Mouse (Mus musculus) stomach, postnatal 0 days (tissue): ENCODE measurements around the gene Olfr556. TPM values are rescaled to one million over a fixed set of nuclear protein-coding genes. Genes with fewer than 3 reads are reported as not detected.

ENCODE experiments used
- ATAC-seq: fragments of 200-750 bp; cut with Nextera tagmentation; 2 replicates; pipeline ENCODE4 v1.8.0; 2017; ENCODE audit not compliant: low FRiP score, low TSS enrichment
- DNase-seq: peaks from one replicate; pipeline ENCODE4 v3.0.0-alpha.2; 2016; ENCODE audit warnings: low spot score
- H3K27ac ChIP-seq: fragments of 300-500 bp; sonication (generic); replicated peaks from 2 replicates; pipeline ENCODE4 v1.5.1; 2014; ENCODE audit warnings: mild to moderate bottlenecking, control low read depth
- H3K27me3 ChIP-seq: fragments of 300-500 bp; sonication (generic); 2 replicates; pipeline ENCODE4 v1.6.1; 2014; ENCODE audit warnings: low read length; ENCODE audit not compliant: control insufficient read depth, insufficient read depth
- H3K36me3 ChIP-seq: fragments of 300-500 bp; sonication (generic); 2 replicates; pipeline ENCODE4 v1.6.1; 2014; ENCODE audit warnings: low read length, mixed read lengths; ENCODE audit not compliant: control insufficient read depth, insufficient read depth
- H3K4me1 ChIP-seq: fragments of 300-500 bp; sonication (generic); replicated peaks from 2 replicates; pipeline ENCODE4 v1.6.1; 2014; ENCODE audit warnings: antibody characterized with exemption; ENCODE audit not compliant: control insufficient read depth, insufficient read depth
- H3K4me2 ChIP-seq: fragments of 300-500 bp; sonication (generic); replicated peaks from 2 replicates; pipeline ENCODE4 v1.6.1; 2014; ENCODE audit warnings: low read depth, mild to moderate bottlenecking, control low read depth, moderate library complexity
- H3K4me3 ChIP-seq: fragments of 300-500 bp; sonication (generic); 2 replicates; pipeline ENCODE4 v1.5.1; 2014; ENCODE audit warnings: low read depth, low read length, control low read depth
- H3K9ac ChIP-seq: fragments of 300-500 bp; sonication (generic); 2 replicates; pipeline ENCODE4 v1.6.1; 2014; ENCODE audit warnings: mild to moderate bottlenecking, low read length, control low read depth, mixed read lengths
- H3K9me3 ChIP-seq: fragments of 300-500 bp; sonication (generic); 2 replicates; pipeline ENCODE4 v1.6.1; 2016; ENCODE audit warnings: low read length; ENCODE audit not compliant: control insufficient read depth
- CTCF ChIP-seq: IDR thresholded peaks from 2 replicates; pipeline ENCODE4 v1.5.1; 2016; ENCODE audit warnings: antibody characterized with exemption, low read depth, mild to moderate bottlenecking, moderate library complexity
- EP300 ChIP-seq: optimal IDR thresholded peaks from 2 replicates; pipeline ENCODE3; 2016; ENCODE audit warnings: antibody characterized with exemption
- WGBS: fragments of 180-500 bp; shearing (Covaris S2); extraction: QIAGEN DNeasy Blood & Tissue Kit; methylation state at CpG from one replicate; pipeline ENCODE4 v1.1.7; 2014; 5-methylcytosine and 5-hydroxymethylcytosine counted together
- polyA plus RNA-seq: library from polyadenylated mRNA; unstranded; fragments of >200 nt; fragmentation: Nextera tagmentation; extraction: Ambion mirVana; gene quantifications from 2 replicates; pipeline ENCODE4 v1.2.1, GENCODE M21; 2015

The Olfr556 gene
- polyA plus RNA-seq, 1 experiment from 2014 or later: not detected

- ATAC-seq (no peak), DNase-seq (no peak)
- Histone ChIP-seq H3K36me3 (no peaks in the 10 kb centered on the region), H3K4me2 (no peak within 1 kb of the TSS), H3K9ac (no peak within 1 kb of the TSS), H3K9me3 (no peaks in the 10 kb centered on the region), H3K27ac (no peak within 1 kb of the TSS), H3K27me3 (no peaks in the 10 kb centered on the region), H3K4me3 (no peak within 1 kb of the TSS), H3K4me1 (no peaks in the 10 kb centered on the region)
- TF ChIP-seq CTCF: no peak
- WGBS: 67% methylated on average over 1 of the region's 1 CpGs
Measured at GRCm38 (mm10) chr7:102658523-102658922, 6.2 kb upstream of the Olfr556 start, which contains the start of gene Olfr555. Gene Olfr555 (plus strand): TSS chr7:102658823.

- H3K9ac ChIP-seq: no peak overlapping the region
- TF ChIP-seq CTCF (peak; percentile 75), EP300 (no peak)
- WGBS: 38% methylated on average over 2 of the region's 2 CpGs
- no peak for DNase-seq
- no peaks in the 10 kb centered on the region for H3K9me3 ChIP-seq
- H3K4me3 ChIP-seq: no peak overlapping the region
- H3K27me3 ChIP-seq: no peaks in the 10 kb centered on the region
- H3K4me2 ChIP-seq: no peak overlapping the region
- no peak overlapping the region for H3K27ac ChIP-seq
- H3K4me1 ChIP-seq: no peaks in the 10 kb centered on the region
- no peaks in the 10 kb centered on the region for H3K36me3 ChIP-seq
- ATAC-seq: no peak
Measured at GRCm38 (mm10) chr7:102665378-102665777, 679 bp downstream of the Olfr556 start.

- WGBS: 83% methylated on average over 2 of the region's 2 CpGs
- TF ChIP-seq CTCF (no peak), EP300 (no peak)
- no peak for DNase-seq
- Histone ChIP-seq H3K9ac (no peak overlapping the region), H3K4me2 (no peak overlapping the region), H3K9me3 (no peaks in the 10 kb centered on the region), H3K27me3 (no peaks in the 10 kb centered on the region), H3K27ac (no peak overlapping the region), H3K4me1 (no peaks in the 10 kb centered on the region), H3K36me3 (no peaks in the 10 kb centered on the region), H3K4me3 (no peak overlapping the region)
- ATAC-seq: no peak
Measured at GRCm38 (mm10) chr7:102676225-102676624, 11.5 kb downstream of the Olfr556 start.

- ATAC-seq (no peak), DNase-seq (no peak)
- TF ChIP-seq CTCF (no peak), EP300 (no peak)
- Histone ChIP-seq H3K27me3 (no peaks in the 10 kb centered on the region), H3K36me3 (no peaks in the 10 kb centered on the region), H3K4me1 (no peaks in the 10 kb centered on the region), H3K9me3 (no peaks in the 10 kb centered on the region), H3K9ac (no peak overlapping the region), H3K27ac (no peak overlapping the region), H3K4me3 (no peak overlapping the region), H3K4me2 (no peak overlapping the region)
- 86% methylated on average over 1 of the region's 1 CpGs for WGBS
Measured at GRCm38 (mm10) chr7:102681916-102682315, 17.2 kb downstream of the Olfr556 start.

GRCm38 (mm10) chr7:102686944-102687501, 22.3 kb downstream of the Olfr556 start, which contains the start of gene Trim68:
Gene Trim68 (minus strand): TSS chr7:102687327.
- DNase-seq: peak; percentile 94
- no peaks in the 10 kb centered on the region for H3K9me3 ChIP-seq
- H3K4me1 ChIP-seq: no peaks in the 10 kb centered on the region
- H3K36me3 ChIP-seq: no peaks in the 10 kb centered on the region
- WGBS: under 1% methylated on average over 40 of the region's 40 CpGs
- H3K27ac ChIP-seq: peak within 1 kb of the TSS; percentile 88
- no peaks in the 10 kb centered on the region for H3K27me3 ChIP-seq
- TF ChIP-seq CTCF (peak; percentile 5; the same call in 1 of the 2 replicates), EP300 (no peak)
- peak within 1 kb of the TSS; percentile 78 for H3K4me2 ChIP-seq
- peak within 1 kb of the TSS; percentile 75 for H3K9ac ChIP-seq
- ATAC-seq: peak; percentile 100
- H3K4me3 ChIP-seq: peak within 1 kb of the TSS; percentile 62

GRCm38 (mm10) chr7:102695358-102696125, 30.8 kb downstream of the Olfr556 start, which contains the start of gene Olfr557:
Gene Olfr557 (plus strand): TSS chr7:102695910.
- Histone ChIP-seq H3K9ac (no peak within 1 kb of the TSS), H3K4me1 (no peaks in the 10 kb centered on the region), H3K4me3 (no peak within 1 kb of the TSS), H3K36me3 (no peaks in the 10 kb centered on the region), H3K27ac (no peak within 1 kb of the TSS), H3K4me2 (no peak within 1 kb of the TSS), H3K27me3 (no peaks in the 10 kb centered on the region), H3K9me3 (no peaks in the 10 kb centered on the region)
- 79% methylated on average over 5 of the region's 5 CpGs for WGBS
- TF ChIP-seq CTCF: peak; percentile 89
- no peak for TF ChIP-seq EP300
- ATAC-seq: no peak
- DNase-seq: no peak
